Mouse (Mus musculus): Measurements from ENCODE around the gene Btnl10.
"Not testable (repeated sequence)": the region's sequence is repeated elsewhere in the genome, so short reads cannot be mapped to it uniquely, and the experiment has no call there.

The Btnl10 gene

DNA sequence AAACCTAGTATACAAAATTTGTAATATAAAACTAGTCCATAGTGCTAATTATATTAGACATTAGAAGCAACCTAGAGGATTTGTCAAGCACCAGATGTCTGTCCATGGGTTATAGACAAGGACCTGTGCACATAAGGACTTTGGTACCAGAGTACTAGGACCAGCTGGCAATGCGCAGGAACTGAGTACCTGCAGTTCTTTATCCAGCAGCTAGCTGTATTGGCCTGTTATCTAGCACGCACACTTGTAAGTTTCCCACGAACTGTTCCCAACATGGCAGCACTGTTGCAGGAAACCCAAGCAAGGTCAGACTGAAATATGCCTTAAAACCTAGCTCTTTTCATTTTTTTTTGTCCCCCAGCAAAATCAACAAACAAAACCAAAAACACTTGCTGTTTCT, 12.5 kb downstream of the Btnl10 start:
- DNase-seq (ENCODE audit: low spot score in 2 of 2): no peak

DNA sequence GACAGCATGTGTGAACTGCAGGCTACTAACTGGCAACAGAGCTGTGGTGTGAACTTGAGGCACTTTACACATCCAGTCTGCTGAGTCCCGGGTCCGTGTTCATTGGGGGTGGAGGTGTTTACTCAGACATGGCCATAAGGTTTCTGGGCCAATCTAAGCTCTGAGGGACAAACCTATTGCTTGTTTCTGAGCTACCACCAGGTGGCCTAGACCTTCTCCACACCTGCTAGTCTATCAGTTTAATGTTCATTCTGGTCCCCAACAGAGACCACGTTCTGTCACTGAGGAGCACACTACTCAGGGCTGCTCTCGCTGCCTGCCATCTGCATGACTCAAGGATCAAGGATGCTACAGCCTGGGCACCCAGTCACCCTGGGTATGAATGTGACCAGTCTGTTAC, 13.9 kb downstream of the Btnl10 start:
- no peak for DNase-seq (ENCODE audit: low spot score in 2 of 2)

- DNase-seq (ENCODE audit: low spot score in 2 of 2): no peak
These were observed 20.2 kb downstream of the Btnl10 start for GRCm38 (mm10) chr11:58937909-58938308.

GRCm38 (mm10) chr11:58938322-58939087, 20.8 kb downstream of the Btnl10 start, which contains the start of gene Rnf187:
Gene Rnf187, minus strand, starts transcription at chr11:58938916.
- peak; percentile 88 to 94 for DNase-seq (ENCODE audit: low spot score in 2 of 2)

DNA sequence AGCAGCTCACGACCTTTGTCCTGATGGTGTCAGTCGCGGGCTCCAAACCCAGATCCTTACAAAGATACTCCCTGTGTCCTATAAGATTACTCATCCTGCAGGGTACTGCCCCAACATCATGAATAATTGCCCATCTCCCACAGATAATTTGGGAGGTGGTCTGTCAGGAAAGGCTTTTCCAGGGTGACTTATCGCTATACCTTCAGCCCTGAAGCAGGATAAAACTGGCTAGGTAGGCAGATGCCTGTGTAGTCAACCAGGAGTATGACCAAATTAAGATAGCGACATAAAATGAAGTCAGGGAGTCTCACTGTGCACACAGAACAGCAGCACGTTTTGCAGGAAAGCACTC, 21.4 kb downstream of the Btnl10 start:
- no peak for DNase-seq (ENCODE audit: low spot score in 2 of 2)

DNA sequence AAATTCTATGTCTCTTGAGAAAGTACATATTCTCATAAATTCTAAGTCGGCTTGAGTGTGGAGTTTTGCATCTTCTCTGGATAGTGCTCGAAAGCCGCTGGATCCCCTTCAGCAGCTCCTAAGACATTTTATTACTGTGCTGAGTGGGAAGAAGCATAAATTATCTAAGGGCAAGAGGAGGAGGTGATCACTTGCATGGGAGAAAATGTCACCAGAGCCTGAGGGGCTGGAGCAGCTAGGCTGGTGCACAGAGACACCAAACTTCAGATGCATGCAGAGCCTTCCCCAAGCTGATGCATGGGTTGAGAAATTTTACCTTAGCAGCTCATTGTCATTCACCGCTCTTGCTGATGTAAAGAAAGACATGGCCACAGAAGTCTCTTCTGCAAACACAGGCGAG, 26.4 kb downstream of the Btnl10 start:
- DNase-seq (ENCODE audit: low spot score in 2 of 2): no peak

DNA sequence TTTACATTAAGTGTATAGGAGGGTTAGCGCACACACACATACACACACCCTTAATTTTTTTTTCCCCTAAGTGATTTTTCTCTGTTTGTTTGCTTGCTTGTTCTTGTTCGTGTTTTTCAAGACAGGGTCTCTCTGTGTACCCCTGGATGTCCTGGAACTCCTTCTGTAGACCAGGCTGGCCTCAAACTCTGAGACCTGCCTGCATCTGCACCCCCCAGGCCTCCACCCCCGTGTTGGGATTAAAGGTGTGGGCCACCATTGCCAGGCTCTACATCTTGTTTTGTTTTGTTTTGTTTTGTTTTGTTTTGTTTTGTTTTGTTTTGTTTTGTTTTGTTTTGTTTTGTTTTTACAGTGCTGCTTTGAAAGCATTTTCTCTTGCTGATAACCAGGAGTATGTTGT, 29.6 kb downstream of the Btnl10 start:
- no peak for DNase-seq (ENCODE audit: low spot score in 2 of 2)

- peak in 1 of 2 experiments; percentile 72 for DNase-seq (ENCODE audit: low spot score in 2 of 2)
These were observed 30.3 kb downstream of the Btnl10 start for GRCm38 (mm10) chr11:58947798-58948528.

DNA sequence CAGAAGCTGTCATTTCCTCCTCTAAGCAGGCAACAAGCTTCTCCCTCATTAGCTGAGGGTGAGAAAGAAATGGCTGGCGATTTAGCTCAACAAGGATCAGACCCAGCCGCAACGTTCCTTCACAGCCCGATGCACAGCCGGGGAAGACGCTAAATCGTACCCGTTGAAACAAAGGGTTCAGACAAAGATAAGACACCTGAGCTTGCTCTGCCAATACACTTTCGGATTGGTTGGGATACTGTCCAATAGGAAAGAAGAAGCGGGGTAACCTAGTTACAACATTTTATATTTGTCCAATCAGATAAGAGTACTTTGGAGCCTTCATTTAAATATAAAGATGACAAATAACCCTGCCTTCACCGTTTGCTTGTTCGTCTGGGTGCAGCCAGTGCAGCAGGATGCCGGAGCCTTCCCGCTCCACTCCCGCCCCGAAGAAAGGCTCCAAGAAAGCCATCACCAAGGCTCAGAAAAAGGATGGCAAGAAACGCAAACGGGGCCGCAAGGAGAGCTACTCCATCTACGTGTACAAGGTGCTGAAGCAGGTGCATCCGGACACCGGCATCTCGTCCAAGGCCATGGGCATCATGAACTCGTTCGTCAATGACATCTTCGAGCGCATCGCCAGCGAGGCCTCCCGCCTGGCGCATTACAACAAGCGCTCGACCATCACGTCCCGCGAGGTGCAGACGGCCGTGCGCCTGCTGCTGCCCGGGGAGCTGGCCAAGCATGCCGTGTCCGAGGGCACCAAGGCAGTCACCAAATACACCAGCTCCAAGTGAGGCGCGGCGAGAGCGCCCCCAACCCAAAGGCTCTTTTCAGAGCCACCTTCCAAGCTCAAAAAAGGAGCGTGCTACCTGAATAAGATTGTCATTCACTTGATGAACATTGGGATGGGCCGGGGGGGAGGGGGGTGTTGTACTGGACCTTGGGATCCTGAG, 31.1 kb downstream of the Btnl10 start, which contains the start of gene Hist3h2ba:
Hist3h2ba (plus strand) TSS at position 379 of the 938 bp plus-strand sequence.
- peak; percentile 71 to 83 for DNase-seq (ENCODE audit: low spot score in 2 of 2)

- DNase-seq (ENCODE audit: low spot score in 2 of 2): no peak
These were observed 32.0 kb downstream of the Btnl10 start for GRCm38 (mm10) chr11:58949480-58950431.

- DNase-seq (ENCODE audit: low spot score in 2 of 2): no peak
These were observed 33.5 kb downstream of the Btnl10 start for GRCm38 (mm10) chr11:58951210-58951609.

GRCm38 (mm10) chr11:58953351-58954169, 35.9 kb downstream of the Btnl10 start:
- DNase-seq (ENCODE audit: low spot score in 2 of 2): peak; percentile 60 to 82

- DNase-seq (ENCODE audit: low spot score in 2 of 2): not testable (repeated sequence)
These were observed 36.4 kb downstream of the Btnl10 start for GRCm38 (mm10) chr11:58954170-58954419.

DNA sequence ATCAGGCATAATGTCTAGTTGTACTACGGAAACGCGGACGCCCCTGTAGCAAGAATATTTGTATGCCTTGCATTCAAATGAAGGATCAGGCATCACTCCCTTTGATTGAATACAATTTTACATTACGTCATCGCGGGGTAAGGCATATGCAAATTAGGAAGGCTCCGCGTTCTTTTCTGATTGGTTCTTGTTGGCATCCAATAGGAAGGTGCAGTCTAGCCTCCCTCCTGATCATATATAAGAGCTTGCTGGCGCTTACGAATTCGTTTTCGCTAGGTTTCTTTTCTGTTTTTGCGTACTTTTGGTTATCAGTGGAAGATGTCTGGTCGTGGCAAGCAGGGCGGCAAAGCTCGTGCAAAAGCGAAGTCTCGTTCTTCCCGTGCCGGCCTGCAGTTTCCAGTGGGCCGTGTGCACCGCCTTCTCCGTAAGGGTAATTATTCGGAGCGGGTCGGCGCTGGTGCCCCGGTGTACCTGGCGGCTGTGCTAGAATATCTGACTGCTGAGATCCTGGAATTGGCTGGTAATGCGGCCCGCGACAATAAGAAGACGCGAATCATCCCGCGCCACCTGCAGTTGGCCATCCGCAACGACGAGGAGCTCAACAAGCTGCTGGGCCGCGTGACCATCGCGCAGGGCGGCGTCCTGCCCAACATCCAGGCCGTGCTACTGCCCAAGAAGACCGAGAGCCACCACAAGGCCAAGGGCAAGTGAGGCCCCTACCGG, 36.9 kb downstream of the Btnl10 start, which contains the start of the genes Hist3h2a and Trim17:
Hist3h2a (plus strand) TSS at position 266 of the 723 bp plus-strand sequence.
Trim17 (plus strand) TSS at position 266 of the 723 bp plus-strand sequence.
- peak; percentile 85 to 91 for DNase-seq (ENCODE audit: low spot score in 2 of 2)

DNA sequence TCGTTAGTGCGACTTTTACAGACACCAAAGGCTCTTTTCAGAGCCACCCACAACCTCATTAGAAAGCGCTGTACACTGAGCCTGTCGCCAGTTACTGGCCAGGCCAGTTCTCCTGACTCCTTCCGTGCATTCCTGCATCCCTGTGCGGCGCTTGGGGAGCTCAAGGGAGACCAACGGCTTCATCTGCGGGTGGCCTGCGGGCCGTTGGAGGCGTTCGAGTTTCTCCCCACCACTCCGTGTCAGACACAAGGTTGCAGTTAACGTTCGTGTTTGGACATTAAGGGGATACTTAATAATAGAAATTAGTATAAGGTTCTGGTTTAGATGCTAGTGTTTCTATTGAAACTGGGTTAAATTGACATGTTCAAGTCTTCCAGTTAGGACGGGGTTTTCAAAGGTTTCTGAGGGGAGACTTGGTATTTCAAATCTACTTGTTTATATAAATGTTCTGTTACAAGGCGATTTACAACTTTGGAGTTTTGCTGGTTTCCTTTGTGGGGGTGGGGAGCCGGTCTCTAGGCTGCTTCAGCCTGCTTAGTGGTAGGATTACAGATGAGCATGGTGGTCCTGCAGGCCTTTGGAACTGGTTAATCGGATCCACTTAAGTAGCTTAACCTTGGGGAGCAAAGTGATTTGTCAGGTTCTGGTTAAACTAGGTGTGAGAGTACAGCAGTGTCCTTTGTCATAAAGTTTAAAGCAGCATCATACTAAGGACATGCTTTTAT, 37.6 kb downstream of the Btnl10 start:
- peak in 1 of 2 experiments; percentile 65 for DNase-seq (ENCODE audit: low spot score in 2 of 2)

GRCm38 (mm10) chr11:58955868-58956257, 38.2 kb downstream of the Btnl10 start:
- DNase-seq (ENCODE audit: low spot score in 2 of 2): no peak

DNA sequence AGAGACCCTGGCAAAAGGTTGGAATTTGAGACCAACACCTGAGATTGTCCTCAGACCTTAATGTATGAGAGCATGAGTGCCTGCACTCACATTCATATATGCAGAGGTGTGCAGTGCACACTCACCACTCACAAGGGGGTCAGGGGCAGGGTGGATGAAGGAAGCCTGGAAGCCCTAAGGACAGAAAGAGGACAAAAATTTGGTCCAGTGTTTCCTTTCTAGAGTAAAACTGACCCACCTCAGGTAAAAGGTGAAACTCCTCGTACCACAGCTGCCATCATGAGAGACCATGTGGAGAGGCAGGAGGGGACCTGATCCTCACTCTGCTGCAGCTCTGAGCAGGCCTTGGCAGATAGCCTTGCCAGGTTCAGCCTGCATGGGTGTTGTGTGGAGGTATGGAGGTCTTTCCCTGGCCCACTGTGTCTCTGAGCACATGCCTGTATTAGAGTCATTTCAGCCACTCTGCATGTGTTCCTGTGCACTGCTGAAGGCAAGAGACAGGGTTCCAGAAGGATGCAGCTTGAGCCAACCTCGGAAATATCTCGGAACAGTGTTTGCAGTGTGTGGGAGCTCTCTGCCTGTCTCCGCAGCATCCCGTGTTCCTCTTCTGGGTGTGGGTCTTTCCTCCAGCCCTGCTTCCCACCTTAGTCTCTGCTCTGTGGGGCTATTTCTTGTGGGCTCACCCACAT, 39.7 kb downstream of the Btnl10 start:
- DNase-seq (ENCODE audit: low spot score in 2 of 2): peak in 1 of 2 experiments; percentile 63

DNA sequence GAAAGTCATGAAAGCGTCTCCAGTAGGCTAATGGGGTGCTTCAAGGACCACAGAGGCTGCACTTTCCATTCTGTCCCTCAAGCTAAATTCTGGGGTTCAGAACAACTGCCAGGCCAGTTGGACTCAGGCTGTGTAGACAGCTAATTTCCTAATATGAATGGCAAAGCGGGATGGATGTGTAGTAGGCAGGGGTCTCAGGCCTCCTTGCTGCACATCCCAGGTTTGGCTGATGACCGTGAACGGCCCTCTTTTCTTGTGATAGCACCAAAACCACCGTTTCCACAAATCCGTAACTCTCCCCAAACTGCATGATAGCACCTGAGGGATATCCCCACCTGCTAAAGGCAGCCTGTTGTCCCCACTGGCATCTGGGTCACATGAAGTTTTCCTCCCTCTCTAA, 40.8 kb downstream of the Btnl10 start:
- peak in 1 of 2 experiments; percentile 61 for DNase-seq (ENCODE audit: low spot score in 2 of 2)

Data from spleen, postnatal 4 days (tissue).